Mouse (Mus musculus) heart, adult 9 months (tissue): ENCODE measurements at regions not wholly inside any gene's neighbourhood (a gene's known extent, or its start where the extent isn't known, plus 50 kb on each side); places are given as distances from the start of the nearest gene placed in this dataset.

Experiments
- DNase-seq, 2 experiments: peaks; one replicate each; pipeline ENCODE4 v3.0.0; 2022; ENCODE audit warnings: low spot score in 2 of 2

DNA sequence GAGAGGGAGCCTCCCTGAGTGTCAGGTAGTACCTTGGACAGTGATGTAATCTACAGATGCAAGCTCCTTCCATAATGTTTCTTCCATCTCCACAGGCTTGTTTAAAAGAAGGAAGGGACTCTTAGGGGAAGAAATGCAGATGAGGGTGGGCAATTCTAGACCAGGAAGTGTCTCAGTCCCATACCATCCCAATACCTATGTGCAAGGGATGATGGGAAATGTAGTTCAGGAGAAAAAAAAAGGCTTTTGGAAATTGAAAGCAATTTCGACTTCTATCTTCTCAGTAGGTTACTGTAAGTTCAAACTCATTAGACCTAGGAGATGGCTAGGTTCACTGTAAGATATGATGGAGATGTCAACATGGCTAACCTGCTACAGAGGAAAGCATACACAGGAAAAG is 68.3 kb downstream of the Cd83 start:
- no peak for DNase-seq

DNA sequence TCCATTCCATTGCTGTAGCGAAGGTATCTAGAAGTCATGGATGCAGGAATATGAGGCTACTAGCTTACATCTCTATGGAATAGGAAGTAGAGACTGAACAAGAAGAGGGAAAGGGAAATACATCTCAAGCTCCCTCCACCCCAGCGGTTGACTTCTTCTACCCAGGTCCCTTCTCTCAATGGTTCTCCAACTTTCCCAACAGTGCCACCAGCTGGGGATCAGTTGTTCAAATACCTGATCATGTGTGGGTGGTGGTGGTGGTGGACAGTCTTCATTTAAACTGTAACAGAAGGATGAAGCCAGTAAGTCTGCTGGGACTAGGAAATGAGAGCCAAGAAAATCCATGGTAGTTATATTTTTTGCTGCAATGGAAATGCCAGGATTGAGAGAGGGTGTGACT is 70.4 kb downstream of the Cd83 start:
- no peak for DNase-seq

- no peak for DNase-seq
These were observed 76.4 kb downstream of the Cd83 start for GRCm38 (mm10) chr13:43860932-43861331.

DNA sequence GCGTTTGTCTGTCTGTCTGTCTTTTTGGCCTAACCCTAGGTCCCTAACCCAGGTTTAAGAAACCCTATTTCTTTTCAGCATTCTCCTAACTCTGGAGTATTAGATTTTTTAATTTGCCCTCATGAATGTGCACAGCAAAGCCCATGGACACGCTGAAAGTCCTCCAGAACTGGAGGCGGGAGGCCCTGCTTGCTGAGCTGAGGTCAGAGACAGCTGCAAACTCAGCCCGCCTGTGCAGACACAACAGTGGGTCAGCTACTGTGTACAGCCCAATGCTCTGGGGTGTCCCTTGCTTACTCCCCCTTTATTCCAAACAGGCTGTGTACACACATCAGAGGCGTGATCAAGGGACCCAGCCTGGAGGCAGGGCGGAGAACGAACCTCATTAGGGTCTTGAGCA is 76.8 kb downstream of the Cd83 start:
- DNase-seq, result no peak

- DNase-seq, result no peak
These were observed 77.5 kb downstream of the Cd83 start for GRCm38 (mm10) chr13:43862056-43862455.

DNA sequence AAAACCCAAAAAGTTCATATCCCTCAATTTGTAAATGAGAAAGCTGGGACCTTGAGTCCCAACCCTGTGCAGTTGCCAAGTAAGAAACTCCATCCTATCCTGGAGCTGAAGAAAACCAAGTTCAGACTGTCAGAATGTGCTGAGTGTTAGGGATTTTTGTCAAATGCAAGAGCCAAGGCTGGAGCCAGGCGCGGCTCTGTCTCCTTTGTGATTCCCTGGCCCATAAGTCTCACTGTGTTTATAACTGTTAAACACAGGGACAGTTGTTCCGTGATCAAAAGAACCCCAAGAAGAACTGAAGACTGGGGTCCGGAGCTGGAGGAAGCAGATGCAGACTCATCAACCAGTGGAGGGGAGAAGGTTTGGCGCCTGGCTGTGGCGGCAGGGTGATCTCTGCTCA is 78.0 kb downstream of the Cd83 start:
- no peak for DNase-seq

DNA sequence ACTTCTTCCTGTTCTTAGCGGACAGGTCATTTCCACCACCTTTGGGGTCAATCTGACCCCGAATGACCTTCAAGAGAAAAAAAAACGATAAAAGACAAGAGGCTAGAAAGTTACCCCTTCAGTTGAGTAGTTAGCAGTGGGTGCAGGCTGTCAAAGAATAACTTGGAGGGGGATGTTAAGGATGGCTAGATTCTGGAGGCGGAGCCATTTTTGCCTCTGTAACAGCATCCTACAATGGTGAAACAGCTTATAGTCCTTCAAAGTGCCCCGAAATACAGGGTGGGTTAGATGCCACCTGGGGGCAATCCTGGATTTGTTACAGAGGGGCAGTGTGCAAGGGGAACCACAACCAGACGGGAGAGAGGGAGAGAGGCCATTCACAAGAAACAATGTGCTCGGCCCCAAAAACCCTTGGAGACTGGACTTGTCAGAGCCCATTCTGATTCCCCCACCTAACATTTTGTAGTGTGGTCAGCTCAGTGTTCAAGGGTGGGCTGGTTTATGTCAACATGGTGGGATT is 79.1 kb downstream of the Cd83 start:
- no peak for DNase-seq

DNA sequence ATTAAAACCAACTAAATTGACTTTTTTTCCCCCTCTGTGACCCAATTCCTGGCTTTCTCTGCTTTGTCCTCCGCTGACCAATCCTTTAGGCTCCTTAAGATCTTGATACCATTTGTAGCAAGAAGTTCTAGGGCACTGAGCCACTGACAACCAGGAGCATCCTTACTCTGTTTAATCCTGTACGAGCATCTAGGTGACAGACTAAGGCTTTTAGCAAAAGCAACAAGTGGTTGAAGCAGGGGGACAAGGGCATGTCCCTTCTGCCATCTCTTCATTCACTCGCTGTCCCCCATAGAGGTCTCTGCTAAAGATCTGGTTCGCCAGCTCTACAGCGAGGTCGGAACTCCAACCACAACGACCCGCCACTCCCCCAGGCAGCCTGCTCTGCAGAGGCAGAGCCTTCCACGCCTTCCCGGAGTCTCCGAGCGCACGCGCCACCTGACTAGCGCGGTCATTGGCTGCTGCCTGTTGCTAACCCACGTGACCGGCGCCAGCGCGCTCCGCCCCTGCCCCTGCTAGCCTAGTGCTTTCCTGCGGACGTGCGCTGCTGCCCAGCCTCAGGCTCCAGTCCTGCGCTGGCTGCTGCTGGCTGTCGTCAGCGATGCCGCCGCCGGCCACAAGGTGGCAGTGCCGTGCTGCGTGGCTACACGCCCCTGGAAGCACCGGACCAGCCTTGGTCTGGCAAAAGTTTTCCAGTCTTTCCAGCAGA is 79.7 kb downstream of the Cd83 start:
- peak; percentile 99 for DNase-seq

DNA sequence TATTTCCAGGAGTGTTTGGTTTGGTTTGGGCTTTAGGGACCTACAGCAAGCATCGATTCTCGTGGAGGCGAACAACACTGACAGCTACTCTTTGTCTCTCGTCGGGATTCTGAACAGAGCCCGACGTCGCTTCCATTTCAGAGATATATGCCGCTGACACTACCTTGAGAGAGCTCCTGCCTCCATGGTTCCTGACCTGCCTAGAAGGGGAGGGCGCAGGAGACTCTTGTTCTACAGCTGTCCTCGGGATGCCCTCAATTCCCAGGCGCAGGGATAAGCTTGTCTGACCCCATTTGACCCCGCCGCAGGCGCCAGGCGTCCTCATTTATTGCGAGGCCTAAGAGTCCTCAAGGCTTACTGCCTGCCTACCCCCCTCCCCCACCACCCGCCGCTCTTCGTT is 80.5 kb downstream of the Cd83 start:
- DNase-seq, result peak; percentile 52 to 54

DNA sequence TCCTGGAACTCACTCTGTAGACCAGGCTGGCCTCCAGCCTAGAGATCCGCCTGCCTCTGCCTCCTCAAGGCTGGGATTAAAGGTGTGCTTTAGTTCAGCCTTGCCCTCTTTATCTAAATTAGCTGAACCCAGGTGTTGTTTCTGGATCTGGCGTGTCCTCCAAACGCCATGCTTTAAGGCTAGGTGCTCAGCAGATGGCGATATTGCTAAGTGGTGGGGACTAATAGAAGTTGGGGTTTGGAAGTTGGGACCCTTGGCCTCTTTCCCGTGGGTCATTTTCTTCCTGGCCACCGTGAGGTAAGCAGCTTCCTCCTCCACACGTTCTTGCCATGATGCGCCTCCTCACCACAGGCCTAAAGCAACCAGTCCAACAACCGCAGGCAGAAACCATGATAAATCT is 91.3 kb downstream of the Cd83 start:
- no peak for DNase-seq

DNA sequence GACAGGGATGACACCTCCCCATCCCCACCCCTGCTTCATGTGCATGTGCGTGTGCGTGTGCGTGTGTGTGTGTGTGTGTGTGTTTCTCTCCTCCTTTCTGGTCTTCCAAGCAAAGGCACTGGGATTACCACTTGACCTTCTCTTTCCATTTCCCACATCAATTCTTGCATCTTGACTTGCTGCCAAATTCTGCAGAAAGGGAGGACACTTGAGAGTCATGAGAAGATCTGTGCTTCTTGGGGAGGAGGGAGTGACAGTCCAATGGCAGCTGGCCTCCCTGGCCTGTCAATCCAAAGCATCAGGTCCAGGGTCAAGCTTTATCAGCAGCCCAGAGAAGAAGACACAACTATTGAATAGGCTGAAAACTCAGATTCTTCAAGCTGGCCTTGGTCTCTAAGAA is 102.7 kb downstream of the Cd83 start:
- no peak for DNase-seq

GRCm38 (mm10) chr13:43891928-43892327 is 107.4 kb downstream of the Cd83 start:
- no peak for DNase-seq

DNA sequence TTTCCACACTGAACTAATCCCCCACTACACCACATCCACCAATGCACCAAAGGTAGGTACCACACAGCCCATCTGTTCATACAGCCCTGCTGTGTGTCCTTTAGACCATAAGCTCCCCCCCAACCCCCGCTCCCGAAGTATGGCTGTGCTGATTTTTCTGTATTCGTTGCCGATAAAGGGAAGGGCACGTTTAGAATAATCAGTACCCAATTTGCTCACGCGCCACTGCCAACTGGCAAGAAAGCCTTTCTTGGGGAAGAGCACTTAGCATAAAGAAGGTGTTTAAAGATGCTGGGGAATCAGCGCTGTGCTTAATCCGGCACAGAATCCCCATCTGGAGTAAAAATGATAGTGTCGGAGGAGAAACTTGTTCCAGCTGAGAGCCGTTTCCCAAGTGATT is 111.4 kb downstream of the Cd83 start:
- DNase-seq, result no peak

DNA sequence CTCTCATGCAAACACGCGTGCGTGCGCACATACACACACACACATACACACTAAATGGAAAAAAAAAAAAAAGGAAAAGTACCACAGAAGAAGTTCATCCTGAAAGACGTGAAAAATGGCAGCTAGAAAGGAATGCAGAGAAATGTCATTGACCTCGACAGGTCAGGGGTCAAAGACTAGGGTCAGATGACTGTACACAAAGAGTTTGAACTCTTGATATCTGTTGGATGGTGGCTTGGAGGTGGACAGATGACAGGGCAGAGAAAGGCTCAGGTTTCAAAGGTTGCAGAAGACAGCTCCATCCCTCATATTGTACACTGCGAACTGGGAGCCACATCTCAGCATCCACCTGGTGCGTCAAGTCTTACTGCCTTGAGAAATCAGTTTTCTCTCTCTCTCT is 112.5 kb downstream of the Cd83 start:
- no peak for DNase-seq

- DNase-seq, result no peak
These were observed 114.1 kb downstream of the Cd83 start for GRCm38 (mm10) chr13:43898555-43899258.

GRCm38 (mm10) chr13:43900115-43900514 is 115.5 kb downstream of the Cd83 start:
- DNase-seq, result no peak

- peak; percentile 31 to 67 for DNase-seq
These were observed 116.2 kb downstream of the Cd83 start for GRCm38 (mm10) chr13:43900758-43901157.

DNA sequence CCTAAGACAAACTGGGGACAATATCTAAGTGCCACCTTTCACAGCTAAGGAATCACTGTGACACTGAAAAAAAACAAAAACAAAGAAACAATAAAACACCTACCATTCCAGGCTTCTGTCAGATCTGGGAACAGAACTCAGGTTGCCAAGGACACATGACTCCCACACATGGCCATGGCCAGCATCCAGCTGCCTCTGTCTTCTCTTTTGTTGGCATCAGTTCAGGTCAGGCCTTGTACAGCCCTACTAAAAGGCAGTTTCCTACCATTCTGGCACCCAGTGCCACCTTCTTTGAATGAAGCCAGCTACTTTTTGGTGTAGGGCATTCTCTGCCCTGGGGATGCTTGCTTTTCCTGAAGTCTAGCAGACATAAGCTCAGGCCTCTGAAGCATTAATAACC is 118.8 kb downstream of the Cd83 start:
- DNase-seq, result peak in 1 of 2 experiments; percentile 48

DNA sequence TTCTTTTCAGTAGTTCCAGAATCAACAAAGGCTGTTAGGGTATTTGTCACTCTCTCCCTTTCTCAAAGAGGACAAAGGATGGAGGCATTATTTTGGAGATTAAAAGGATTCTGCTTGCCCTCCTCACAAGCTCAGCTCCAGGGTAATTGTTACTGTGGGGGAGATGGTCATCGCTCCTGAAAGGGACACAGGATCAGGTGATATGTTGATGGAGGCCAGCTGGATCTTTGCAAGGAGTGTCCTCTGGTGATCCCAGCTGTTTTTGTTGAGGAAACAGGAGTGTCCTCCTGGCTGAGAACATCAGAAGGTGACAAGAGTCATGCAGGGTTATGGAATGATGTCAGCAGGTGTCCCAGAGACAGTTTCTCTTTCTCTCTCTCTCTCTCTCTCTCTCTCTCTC is 119.7 kb downstream of the Cd83 start:
- DNase-seq, result no peak

GRCm38 (mm10) chr13:43906241-43906640 is 121.7 kb downstream of the Cd83 start:
- no peak for DNase-seq

- no peak for DNase-seq
These were observed 122.8 kb downstream of the Cd83 start for GRCm38 (mm10) chr13:43907425-43907824.

GRCm38 (mm10) chr13:43908041-43908644 is 123.6 kb downstream of the Cd83 start:
- DNase-seq, result peak; percentile 50 to 56

DNA sequence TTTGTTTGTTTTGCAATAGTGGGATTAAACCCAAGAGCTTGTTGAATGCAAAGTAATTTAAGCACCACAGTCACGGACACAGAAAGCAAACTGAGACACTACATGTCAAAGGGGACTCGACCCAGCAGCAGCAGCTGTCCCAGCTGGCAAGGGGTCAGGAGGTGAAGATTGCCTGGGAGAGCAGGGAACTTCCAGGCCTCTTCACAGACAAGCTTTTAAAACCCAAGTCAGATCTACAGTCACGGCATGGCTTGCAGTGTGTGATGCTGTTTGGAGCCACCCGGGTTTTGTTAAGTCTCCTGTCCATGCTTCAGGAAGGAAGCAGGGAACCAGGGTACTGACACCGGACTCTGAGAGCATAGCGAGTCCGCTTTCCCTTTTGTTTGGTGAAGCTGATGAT is 125.4 kb downstream of the Cd83 start:
- no peak for DNase-seq
